In the genomic region with DNA sequence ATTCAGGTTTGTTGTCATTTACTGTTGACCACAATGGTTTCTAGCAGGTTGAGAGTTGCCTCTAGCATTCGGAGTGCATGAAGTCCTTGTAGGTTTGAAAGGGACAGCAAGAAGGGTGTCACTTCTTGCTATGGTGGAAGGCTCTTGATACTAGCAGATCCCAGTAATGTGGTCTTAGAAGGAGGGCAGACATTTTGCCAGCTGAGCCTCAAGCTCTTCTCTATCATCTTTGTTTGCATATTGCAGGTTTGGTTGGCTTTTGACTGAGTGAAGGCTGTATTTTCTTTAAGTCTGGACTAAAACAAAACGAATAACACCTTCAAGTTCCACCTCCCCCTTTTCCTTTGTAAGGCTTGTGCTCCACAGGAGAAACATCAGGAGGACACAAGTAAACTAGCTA, we compare ENCODE assay signal across 13 mouse cellular contexts. TPM values are rescaled to one million over a fixed set of nuclear protein-coding genes. Genes with fewer than 3 reads are reported as not detected.
DNase-seq lines count a peak whose midpoint lies in the region; ATAC-seq and TF ChIP-seq lines count a peak whose summit lies in the region.
"Had no signal": no experiment of that assay in that cellular context is flagged by ENCODE, and none has a peak within 500 bp of the region (broad histone marks: within the 10 kb centered on the region; RNA-seq: fewer than 3 reads in every experiment).

No protein-coding gene starts in this region.

- no peak overlapping the region for H3K9ac ChIP-seq in intestine, embryonic 14.5 days (ENCODE audit: low read length)
- H3K9ac ChIP-seq in stomach, embryonic 15.5 days: no peak overlapping the region
- no peak overlapping the region for H3K9ac ChIP-seq in forebrain, postnatal 0 days
- H3K9ac ChIP-seq: forebrain, embryonic 12.5 days; hindbrain, embryonic 13.5 days; midbrain, embryonic 12.5 days had no signal

- no peaks in the 10 kb centered on the region for H3K36me3 ChIP-seq in heart, embryonic 10.5 days
- peaks cover 4% of the 10 kb centered on the region for H3K36me3 ChIP-seq in megakaryocyte, embryonic 14.5 days (replicated peaks; ENCODE audit: low read length)
- H3K36me3 ChIP-seq in intestine, embryonic 14.5 days (ENCODE audit: control insufficient read depth, insufficient read depth, low read length): no peaks in the 10 kb centered on the region
- no peaks in the 10 kb centered on the region for H3K36me3 ChIP-seq in stomach, embryonic 15.5 days
- no peaks in the 10 kb centered on the region for H3K36me3 ChIP-seq in forebrain, postnatal 0 days (ENCODE audit: insufficient read depth)
- H3K36me3 ChIP-seq: forebrain, embryonic 12.5 days; hindbrain, embryonic 13.5 days; midbrain, embryonic 12.5 days had no signal

- TF ChIP-seq CTCF in forebrain, postnatal 0 days (IDR thresholded peaks at IDR 0.05; ENCODE audit: low read depth): no peak

- H3K9me3 ChIP-seq in heart, embryonic 10.5 days: no peaks in the 10 kb centered on the region
- no peaks in the 10 kb centered on the region for H3K9me3 ChIP-seq in megakaryocyte, embryonic 14.5 days
- no peaks in the 10 kb centered on the region for H3K9me3 ChIP-seq in intestine, embryonic 14.5 days (ENCODE audit: control insufficient read depth, low read length)
- no peaks in the 10 kb centered on the region for H3K9me3 ChIP-seq in stomach, embryonic 15.5 days
- H3K9me3 ChIP-seq in forebrain, postnatal 0 days (ENCODE audit: low read length): no peaks in the 10 kb centered on the region
- H3K9me3 ChIP-seq: forebrain, embryonic 12.5 days; hindbrain, embryonic 13.5 days; midbrain, embryonic 12.5 days had no signal

- DNase-seq in heart, adult 11 months: peak; percentile 59
- DNase-seq in heart, embryonic 10.5 days (ENCODE audit: low spot score): no peak
- no peak for DNase-seq in intestine, embryonic 14.5 days (ENCODE audit: low spot score)
- no peak for DNase-seq in cerebellum, postnatal 25 days
- no peak for DNase-seq in forebrain, postnatal 0 days
- DNase-seq: left cerebral cortex, postnatal 4 days had no signal

- H3K27ac ChIP-seq in heart, embryonic 10.5 days: no peak overlapping the region
- H3K27ac ChIP-seq in intestine, embryonic 14.5 days (ENCODE audit: low read depth): no peak overlapping the region
- peak overlapping the region; percentile 88; the same call in 1 of the 2 replicates for H3K27ac ChIP-seq in stomach, embryonic 15.5 days
- no peak overlapping the region for H3K27ac ChIP-seq in forebrain, postnatal 0 days (ENCODE audit: low read depth, low read length)
- H3K27ac ChIP-seq: forebrain, embryonic 12.5 days; hindbrain, embryonic 13.5 days; midbrain, embryonic 12.5 days had no signal

- H3K27me3 ChIP-seq in heart, embryonic 10.5 days (ENCODE audit: insufficient read depth, poor library complexity, severe bottlenecking): no peaks in the 10 kb centered on the region
- H3K27me3 ChIP-seq in megakaryocyte, embryonic 14.5 days (replicated peaks): no peaks in the 10 kb centered on the region
- H3K27me3 ChIP-seq in intestine, embryonic 14.5 days (replicated peaks; ENCODE audit: control insufficient read depth, insufficient read depth, low read length): no peaks in the 10 kb centered on the region
- H3K27me3 ChIP-seq in stomach, embryonic 15.5 days (replicated peaks): no peaks in the 10 kb centered on the region
- H3K27me3 ChIP-seq in forebrain, postnatal 0 days (ENCODE audit: insufficient read depth, low read length): no peaks in the 10 kb centered on the region
- H3K27me3 ChIP-seq: forebrain, embryonic 12.5 days; hindbrain, embryonic 13.5 days; midbrain, embryonic 12.5 days had no signal

- H3K4me3 ChIP-seq in heart, embryonic 10.5 days: no peak overlapping the region
- H3K4me3 ChIP-seq in megakaryocyte, embryonic 14.5 days (replicated peaks): peak overlapping the region; percentile 91
- H3K4me3 ChIP-seq in intestine, embryonic 14.5 days (ENCODE audit: low read depth, low read length): peak overlapping the region; percentile 22
- H3K4me3 ChIP-seq in stomach, embryonic 15.5 days (replicated peaks): peak overlapping the region; percentile 37; the same call in 1 of the 2 replicates
- H3K4me3 ChIP-seq in forebrain, postnatal 0 days (ENCODE audit: low read depth, low read length): no peak overlapping the region
- H3K4me3 ChIP-seq: forebrain, embryonic 12.5 days; hindbrain, embryonic 13.5 days; layer of hippocampus, adult 2 months; midbrain, embryonic 12.5 days had no signal

- WGBS in heart, embryonic 10.5 days: 79% methylated on average over 2 of the region's 2 CpGs
- 76% methylated on average over 2 of the region's 2 CpGs for WGBS in intestine, embryonic 14.5 days
- 61% methylated on average over 2 of the region's 2 CpGs for WGBS in stomach, embryonic 15.5 days
- 83% methylated on average over 2 of the region's 2 CpGs for WGBS in forebrain, postnatal 0 days

- peaks cover 13% of the 10 kb centered on the region; the same call in 1 of the 2 replicates for H3K4me1 ChIP-seq in heart, embryonic 10.5 days
- H3K4me1 ChIP-seq in megakaryocyte, embryonic 14.5 days: peaks cover 81% of the 10 kb centered on the region
- H3K4me1 ChIP-seq in intestine, embryonic 14.5 days (replicated peaks; ENCODE audit: control insufficient read depth, insufficient read depth, low read length): 0 out of 2 replicates have a peak, but pooled peaks cover 5% of the 10 kb centered on the region
- peaks cover 4% of the 10 kb centered on the region; the same call in 1 of the 2 replicates for H3K4me1 ChIP-seq in stomach, embryonic 15.5 days
- no peaks in the 10 kb centered on the region for H3K4me1 ChIP-seq in forebrain, postnatal 0 days (ENCODE audit: insufficient read depth)
- H3K4me1 ChIP-seq: forebrain, embryonic 12.5 days; hindbrain, embryonic 13.5 days; midbrain, embryonic 12.5 days had no signal

- peak overlapping the region; percentile 42 for H3K4me2 ChIP-seq in intestine, embryonic 14.5 days (ENCODE audit: low read length)
- peak overlapping the region; percentile 42 for H3K4me2 ChIP-seq in stomach, embryonic 15.5 days
- no peak overlapping the region for H3K4me2 ChIP-seq in forebrain, postnatal 0 days (ENCODE audit: low read depth)
- H3K4me2 ChIP-seq: forebrain, embryonic 12.5 days; hindbrain, embryonic 13.5 days; midbrain, embryonic 12.5 days had no signal

- ATAC-seq in megakaryocyte, adult 5-6 weeks (ENCODE audit: poor library complexity, severe bottlenecking): no peak
- no peak for ATAC-seq in intestine, embryonic 14.5 days (replicated peaks; ENCODE audit: low FRiP score, low TSS enrichment, low read depth)
- ATAC-seq in stomach, embryonic 15.5 days (ENCODE audit: insufficient read depth, low FRiP score, low read depth): no peak
- no peak for ATAC-seq in forebrain, postnatal 0 days

RNA-seq across cellular contexts. Expression of gene Wbp4, which starts 35.4 kb away (rescaled TPM):
- polyA plus RNA-seq in heart, embryonic 10.5 days (2016; fragmentation: Nextera tagmentation; extraction: Ambion mirVana): 28.4 and 33.6 TPM in 2 replicates
- polyA plus RNA-seq in megakaryocyte, embryonic 14.5 days (2012; ENCODE audit: insufficient read depth, low replicate concordance): 3.9 and 4.4 TPM in 2 replicates
- 31.4 and 38.6 TPM in 2 replicates for total RNA-seq in megakaryocyte, adult 5-6 weeks (2015)
- total RNA-seq in megakaryocyte, adult 5-6 weeks (2017): 72.6 and 75.8 TPM in 2 replicates
- 39.5 and 42.9 TPM in 2 replicates for polyA plus RNA-seq in intestine, embryonic 14.5 days (2014; fragmentation: Nextera tagmentation; extraction: Ambion mirVana)
- polyA plus RNA-seq in stomach, embryonic 15.5 days (2015; fragmentation: Nextera tagmentation; extraction: Ambion mirVana): 41.0 and 41.5 TPM in 2 replicates
- total RNA-seq in forebrain, postnatal 0 days (2014; rRNA removed): 43.1 and 44.8 TPM in 2 replicates
- polyA plus RNA-seq in forebrain, postnatal 0 days (2015; fragmentation: Nextera tagmentation; extraction: Ambion mirVana): 46.3 and 50.6 TPM in 2 replicates

RNA-seq across cellular contexts. Expression of gene Elf1, which starts 35.8 kb away (rescaled TPM):
- 7.4 and 7.5 TPM in 2 replicates for polyA plus RNA-seq in heart, embryonic 10.5 days (2016; fragmentation: Nextera tagmentation; extraction: Ambion mirVana)
- polyA plus RNA-seq in megakaryocyte, embryonic 14.5 days (2012; ENCODE audit: insufficient read depth, low replicate concordance): 1.5 and 3.9 TPM in 2 replicates
- total RNA-seq in megakaryocyte, adult 5-6 weeks (2015): 66.4 and 69.3 TPM in 2 replicates
- 138 and 142 TPM in 2 replicates for total RNA-seq in megakaryocyte, adult 5-6 weeks (2017)
- polyA plus RNA-seq in intestine, embryonic 14.5 days (2014; fragmentation: Nextera tagmentation; extraction: Ambion mirVana): 27.0 and 27.7 TPM in 2 replicates
- polyA plus RNA-seq in stomach, embryonic 15.5 days (2015; fragmentation: Nextera tagmentation; extraction: Ambion mirVana): 25.1 and 26.1 TPM in 2 replicates
- 5.1 and 8.9 TPM in 2 replicates for total RNA-seq in forebrain, postnatal 0 days (2014; rRNA removed)
- 1.6 and 2.3 TPM in 2 replicates for polyA plus RNA-seq in forebrain, postnatal 0 days (2015; fragmentation: Nextera tagmentation; extraction: Ambion mirVana)

Comparison
In these comparisons a context has a peak if more than half of its experiments do, and no peak if none do; other contexts are left out.
1. H3K4me3 ChIP-seq: peak in megakaryocyte, embryonic 14.5 days (single experiment), intestine, embryonic 14.5 days (single experiment) and stomach, embryonic 15.5 days (single experiment); none in heart, embryonic 10.5 days (single experiment) and forebrain, postnatal 0 days (single experiment).